Mouse (Mus musculus): Measurements from ENCODE around the gene Hrasls5. TPM values are rescaled to one million over a fixed set of nuclear protein-coding genes. Genes with fewer than 3 reads are reported as not detected.

Hrasls5 gene
- 437 TPM for polyA plus RNA-seq (2014; fragmentation: Illumina TruSeq; extraction: RNeasy Lipid Tissue Mini Kit (QIAGEN cat#74804); ENCODE audit: low read depth, low replicate concordance)

GRCm38 (mm10) chr19:7611942-7612757 is at the start of gene Hrasls5:
TSS of gene Hrasls5 (plus strand) at chr19:7612541.

GRCm38 (mm10) chr19:7606801-7607689 is 5.3 kb upstream of the Hrasls5 start, which contains the start of gene Lgals12:
TSS of gene Lgals12 (minus strand) at chr19:7607193.

Other genes starting within 250 kb of the Hrasls5 start
- gene Spindoc, start 229.5 kb upstream of the Hrasls5 start, polyA plus RNA-seq (2014; fragmentation: Illumina TruSeq; extraction: RNeasy Lipid Tissue Mini Kit (QIAGEN cat#74804); ENCODE audit: low read depth, low replicate concordance): 3.2 TPM
- gene 2700081O15Rik, start 194.9 kb upstream of the Hrasls5 start, polyA plus RNA-seq (2014; fragmentation: Illumina TruSeq; extraction: RNeasy Lipid Tissue Mini Kit (QIAGEN cat#74804); ENCODE audit: low read depth, low replicate concordance): 0.95 TPM
- gene Rtn3, start 129.3 kb upstream of the Hrasls5 start, polyA plus RNA-seq (2014; fragmentation: Illumina TruSeq; extraction: RNeasy Lipid Tissue Mini Kit (QIAGEN cat#74804); ENCODE audit: low read depth, low replicate concordance): 277 TPM
- 415 TPM for gene Atl3, start 118.5 kb upstream of the Hrasls5 start, polyA plus RNA-seq (2014; fragmentation: Illumina TruSeq; extraction: RNeasy Lipid Tissue Mini Kit (QIAGEN cat#74804); ENCODE audit: low read depth, low replicate concordance)
- 1.7 TPM for gene Pla2g16, start 55.1 kb upstream of the Hrasls5 start, polyA plus RNA-seq (2014; fragmentation: Illumina TruSeq; extraction: RNeasy Lipid Tissue Mini Kit (QIAGEN cat#74804); ENCODE audit: low read depth, low replicate concordance)
- gene Lgals12, start 5.3 kb upstream of the Hrasls5 start, polyA plus RNA-seq (2014; fragmentation: Illumina TruSeq; extraction: RNeasy Lipid Tissue Mini Kit (QIAGEN cat#74804); ENCODE audit: low read depth, low replicate concordance): 0.31 TPM
- gene Slc22a19, start 98.8 kb downstream of the Hrasls5 start, polyA plus RNA-seq (2014; fragmentation: Illumina TruSeq; extraction: RNeasy Lipid Tissue Mini Kit (QIAGEN cat#74804); ENCODE audit: low read depth, low replicate concordance): not detected
- gene Slc22a26, start 190.1 kb downstream of the Hrasls5 start, polyA plus RNA-seq (2014; fragmentation: Illumina TruSeq; extraction: RNeasy Lipid Tissue Mini Kit (QIAGEN cat#74804); ENCODE audit: low read depth, low replicate concordance): not detected